Mouse (Mus musculus) E14TG2a.4 (cell line): ENCODE measurements around the gene Gm16381.
"Not testable (repeated sequence)": the region's sequence is repeated elsewhere in the genome, so short reads cannot be mapped to it uniquely, and the experiment has no call there.

Source experiments
- CTCF ChIP-seq: conservative IDR thresholded peaks from 2 replicates; pipeline ENCODE4 v1.5.1; 2014; ENCODE audit warnings: low read length
- NANOG ChIP-seq: IDR thresholded peaks from 2 replicates; pipeline ENCODE4 v1.6.1; 2014; ENCODE audit warnings: borderline replicate concordance, low read length, mixed read lengths
- POU5F1 ChIP-seq: IDR thresholded peaks from 2 replicates; pipeline ENCODE4 v1.6.1; 2014; ENCODE audit warnings: low read length, borderline replicate concordance

DNA sequence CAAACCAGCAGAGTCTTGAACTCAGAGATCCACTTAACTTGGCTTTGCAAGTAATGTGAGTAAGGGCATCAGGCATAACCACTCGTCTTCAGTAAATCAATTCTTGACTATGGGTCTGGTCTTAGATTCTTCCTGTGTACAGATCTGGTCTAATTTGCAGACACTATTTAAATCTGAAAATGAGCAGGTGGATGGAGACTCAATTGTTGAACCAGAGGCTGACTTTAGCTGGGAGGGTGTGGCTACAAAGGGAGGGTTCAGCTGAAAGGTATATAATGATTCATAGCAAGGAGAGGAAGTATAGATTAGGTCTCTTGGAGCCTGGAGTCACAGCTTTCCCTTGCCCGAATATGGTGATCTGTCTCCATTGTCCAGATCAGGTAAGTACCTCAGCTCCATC is 42.0 kb downstream of the Gm16381 start, which contains the start of gene Oog1:
- TF ChIP-seq CTCF, NANOG, POU5F1: not testable (repeated sequence)
